Mouse (Mus musculus): ENCODE data around the gene Cd59a.
A peak's percentile ranks its signal among the peaks of the same experiment; 100 is the strongest.
"Not testable (repeated sequence)": the region's sequence is repeated elsewhere in the genome, so short reads cannot be mapped to it uniquely, and the experiment has no call there.

The Cd59a gene

DNA sequence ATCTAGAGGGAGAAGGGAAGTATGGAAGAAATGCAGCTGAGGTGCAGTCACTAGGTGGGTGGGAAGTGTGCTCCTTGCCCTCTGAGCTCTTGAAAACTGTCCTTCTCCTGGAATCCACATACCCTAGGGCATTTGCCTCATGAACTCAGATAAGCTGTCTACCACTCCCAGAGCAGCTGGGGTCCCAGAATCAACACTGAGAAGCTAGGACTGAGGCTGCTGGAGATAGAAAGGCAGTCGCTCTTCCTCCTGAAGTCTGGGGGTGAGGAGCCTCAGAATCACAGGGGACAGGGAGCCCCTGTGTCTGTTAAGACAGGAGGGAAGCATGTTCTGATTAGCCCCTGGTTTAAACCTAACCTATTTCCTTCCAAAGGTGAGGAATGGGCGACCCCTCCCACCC is 13.9 kb downstream of the Cd59a start:
- DNase-seq: no peak

DNA sequence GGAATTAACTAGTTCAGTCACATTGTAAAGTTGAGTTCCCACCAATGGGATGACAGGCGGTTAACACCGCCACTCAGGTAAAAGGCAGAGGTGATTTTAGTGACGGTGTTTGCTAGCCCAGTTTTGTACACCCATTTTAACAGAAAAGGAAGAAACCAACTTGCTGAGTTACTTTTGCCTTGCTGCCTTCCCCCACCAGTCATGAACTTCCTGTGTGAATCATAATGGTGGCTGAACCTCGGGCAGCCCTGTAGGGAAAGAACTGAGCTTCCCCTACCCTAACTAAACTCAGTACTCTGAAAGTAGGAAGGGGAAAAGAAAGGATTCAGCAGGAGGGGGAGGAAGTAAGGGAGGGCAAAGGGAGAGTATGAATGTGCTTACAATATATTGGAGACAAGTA is 14.4 kb downstream of the Cd59a start:
- DNase-seq: no peak

DNA sequence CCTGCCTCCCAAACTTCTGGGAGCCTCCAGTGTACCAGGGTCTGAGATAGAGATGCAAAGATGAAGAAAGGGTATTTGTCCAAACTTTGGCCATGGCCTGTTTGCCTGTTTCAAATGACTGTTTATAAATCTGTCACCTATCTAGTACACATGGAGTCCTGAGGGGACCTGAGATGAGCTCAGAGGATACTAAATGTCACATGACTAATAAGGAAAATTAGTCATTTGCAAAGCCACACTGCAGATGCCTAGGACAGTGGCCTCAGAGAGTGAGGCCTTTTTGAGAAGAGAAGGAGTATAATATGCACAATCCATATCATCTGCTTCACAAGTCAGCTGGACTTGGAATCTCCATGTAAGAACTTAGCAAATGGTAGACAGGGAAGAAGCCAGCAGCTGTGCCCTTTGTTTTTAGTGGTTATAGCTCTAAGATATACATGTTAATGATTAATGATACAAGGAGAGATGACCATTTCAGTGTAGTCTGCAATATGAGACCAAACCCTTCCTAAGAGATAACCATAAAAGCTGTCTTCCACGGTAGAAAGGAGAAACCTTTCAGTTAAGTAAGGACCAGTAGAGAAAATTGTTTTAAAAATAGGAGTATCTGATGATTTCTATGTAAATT is 15.7 kb downstream of the Cd59a start:
- not testable (repeated sequence) for DNase-seq

- DNase-seq: not testable (repeated sequence)
These were observed 18.0 kb downstream of the Cd59a start for GRCm38 (mm10) chr2:104113563-104113962.

GRCm38 (mm10) chr2:104114898-104115297 is 19.3 kb downstream of the Cd59a start:
- no peak for DNase-seq

DNA sequence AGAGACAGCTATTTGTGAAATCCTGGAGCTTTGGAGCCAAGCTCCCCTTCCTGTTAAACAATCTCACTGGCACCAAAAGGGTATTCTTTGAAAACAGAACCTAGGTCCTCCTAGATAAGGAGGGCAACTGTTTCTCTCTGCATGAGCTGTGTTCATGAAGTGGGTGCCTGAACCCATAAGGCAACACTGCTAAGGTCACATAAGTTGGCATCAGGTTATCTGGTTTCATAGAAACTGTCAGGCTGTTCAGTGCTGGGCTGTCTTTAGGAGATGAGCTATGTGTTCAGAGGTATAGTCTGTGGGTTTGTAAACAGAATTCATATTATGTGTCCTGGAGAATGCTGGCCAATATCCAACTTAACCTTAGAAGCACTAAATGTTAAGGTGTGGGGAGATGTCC is 21.6 kb downstream of the Cd59a start:
- DNase-seq: not testable (repeated sequence)

GRCm38 (mm10) chr2:104119097-104119496 is 23.5 kb downstream of the Cd59a start:
- no peak for DNase-seq

DNA sequence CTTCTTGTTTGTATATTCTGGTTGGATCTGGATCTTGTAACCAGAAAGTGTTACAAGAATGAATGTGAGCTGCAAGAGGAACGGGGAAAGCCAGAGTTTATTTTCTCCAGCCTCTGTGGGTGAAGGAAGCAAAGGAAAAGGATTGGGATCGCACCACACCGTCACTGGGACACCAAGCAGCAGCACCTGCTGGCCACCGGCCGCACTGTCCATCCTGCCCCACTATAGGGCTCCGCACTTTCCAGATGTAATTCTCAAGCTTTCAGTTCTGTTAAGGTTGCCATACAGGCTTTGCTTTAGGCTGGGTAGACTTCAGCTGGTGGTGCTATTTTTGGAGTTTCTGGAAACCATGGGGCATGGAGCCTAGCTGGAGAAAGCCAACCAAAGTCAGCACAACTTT is 24.7 kb downstream of the Cd59a start:
- no peak for DNase-seq

GRCm38 (mm10) chr2:104121681-104122504 is 26.3 kb downstream of the Cd59a start:
- DNase-seq: no peak

DNA sequence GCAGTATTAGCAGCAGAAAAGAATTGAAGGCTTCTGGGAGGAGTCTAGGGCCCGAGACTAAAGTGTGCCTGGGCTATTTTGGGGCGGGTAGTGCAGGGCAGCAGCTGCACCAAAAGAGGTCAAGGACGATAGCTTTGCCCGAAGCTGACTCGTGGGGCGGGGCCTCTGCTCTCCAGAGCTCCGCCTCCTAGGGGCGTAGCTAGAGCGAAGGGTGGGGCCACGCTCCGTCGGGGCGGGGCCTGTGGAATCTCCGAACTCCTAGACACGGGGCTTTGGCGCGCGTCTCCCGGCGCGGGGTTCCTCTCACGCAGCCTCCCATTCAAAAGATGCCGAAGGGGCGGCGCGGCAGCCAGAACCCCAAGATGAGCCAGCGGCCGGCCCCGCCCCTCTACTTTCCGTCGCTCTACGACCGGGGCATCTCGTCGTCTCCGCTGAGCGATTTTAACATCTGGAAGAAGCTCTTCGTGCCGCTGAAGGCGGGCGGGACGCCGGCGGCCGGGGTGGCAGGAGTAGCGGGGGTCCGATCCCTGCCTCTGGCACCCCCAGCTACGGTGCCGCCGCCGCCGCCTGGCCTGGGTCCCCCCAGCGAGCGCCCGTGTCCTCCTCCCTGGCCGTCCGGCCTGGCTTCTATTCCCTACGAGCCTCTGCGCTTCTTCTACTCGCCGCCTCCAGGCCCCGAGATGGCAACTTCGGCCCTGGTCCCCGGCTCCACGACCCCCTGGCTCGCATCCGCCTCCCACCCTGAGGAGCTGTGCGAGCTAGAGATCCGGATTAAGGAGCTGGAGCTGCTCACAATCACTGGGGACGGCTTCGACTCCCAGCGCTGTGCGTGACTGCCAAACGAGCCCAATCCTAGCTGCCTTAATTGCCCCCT is 27.1 kb downstream of the Cd59a start, which contains the start of gene A930018P22Rik:
TSS of gene A930018P22Rik (plus strand) at position 265 of the 874 bp plus-strand sequence.
- peak; percentile 84 to 85 for DNase-seq

- no peak for DNase-seq
These were observed 27.9 kb downstream of the Cd59a start for GRCm38 (mm10) chr2:104123540-104123939.

GRCm38 (mm10) chr2:104124071-104124470 is 28.5 kb downstream of the Cd59a start:
- DNase-seq: no peak

DNA sequence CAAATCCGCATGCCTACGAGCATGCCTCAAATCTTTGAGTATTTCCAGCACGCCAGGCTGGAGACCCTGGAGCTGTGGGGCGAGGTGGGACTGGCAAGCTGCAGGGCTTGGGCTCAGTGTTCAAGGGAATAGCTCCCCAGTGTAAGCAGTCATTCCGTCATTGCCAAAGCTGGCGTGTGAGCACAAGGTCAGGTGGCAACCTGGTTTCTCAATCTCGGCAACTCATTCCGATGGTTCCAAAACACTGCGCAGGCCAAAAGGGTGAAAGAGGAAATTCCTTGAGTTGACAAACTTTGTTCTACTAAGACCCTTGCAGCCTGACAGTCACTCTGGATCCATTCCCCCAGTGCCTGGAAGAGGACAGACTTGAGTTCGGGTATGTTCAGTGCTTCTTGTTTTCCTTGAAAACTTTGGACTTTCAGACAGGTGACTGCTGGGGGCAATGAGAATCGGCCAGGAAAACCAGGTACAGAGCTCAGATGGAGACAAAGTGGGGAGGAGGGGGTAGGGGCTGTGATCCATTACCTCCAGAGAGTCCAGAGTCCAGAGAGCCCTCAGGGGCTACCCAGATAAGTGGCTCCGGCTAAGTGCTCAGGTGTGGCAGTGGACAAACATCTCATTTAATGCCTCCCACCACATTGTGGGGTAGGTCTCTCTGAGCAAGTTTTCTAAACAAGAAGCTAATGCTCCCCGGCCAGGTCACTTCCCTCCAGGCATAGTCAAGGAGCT is 33.4 kb downstream of the Cd59a start:
- no peak for DNase-seq

- DNase-seq: no peak
These were observed 34.6 kb downstream of the Cd59a start for GRCm38 (mm10) chr2:104130165-104130564.

DNA sequence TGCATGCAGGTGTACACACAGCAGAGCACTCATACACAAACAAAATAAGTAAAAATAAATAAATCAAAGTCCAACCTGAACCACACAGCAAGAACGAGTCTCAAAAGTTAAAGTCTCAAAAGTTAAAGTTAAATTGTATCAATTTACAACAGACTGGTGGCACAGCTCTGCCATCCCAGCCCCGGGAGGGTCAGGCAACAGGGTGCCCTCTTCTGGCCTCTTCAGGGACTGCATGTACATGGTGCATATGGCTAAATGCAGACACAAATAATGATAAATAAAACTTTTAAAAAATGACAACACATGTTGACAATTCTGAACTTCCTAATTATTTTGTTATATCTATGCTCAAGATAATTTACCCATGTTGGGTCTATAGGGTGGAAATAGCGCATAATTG is 35.4 kb downstream of the Cd59a start:
- peak; percentile 47 to 56 for DNase-seq

GRCm38 (mm10) chr2:104132266-104132859 is 36.8 kb downstream of the Cd59a start:
- no peak for DNase-seq

- no peak for DNase-seq
These were observed 37.6 kb downstream of the Cd59a start for GRCm38 (mm10) chr2:104133042-104133810.

GRCm38 (mm10) chr2:104134150-104135056 is 38.8 kb downstream of the Cd59a start:
- peak; percentile 43 to 44 for DNase-seq

DNA sequence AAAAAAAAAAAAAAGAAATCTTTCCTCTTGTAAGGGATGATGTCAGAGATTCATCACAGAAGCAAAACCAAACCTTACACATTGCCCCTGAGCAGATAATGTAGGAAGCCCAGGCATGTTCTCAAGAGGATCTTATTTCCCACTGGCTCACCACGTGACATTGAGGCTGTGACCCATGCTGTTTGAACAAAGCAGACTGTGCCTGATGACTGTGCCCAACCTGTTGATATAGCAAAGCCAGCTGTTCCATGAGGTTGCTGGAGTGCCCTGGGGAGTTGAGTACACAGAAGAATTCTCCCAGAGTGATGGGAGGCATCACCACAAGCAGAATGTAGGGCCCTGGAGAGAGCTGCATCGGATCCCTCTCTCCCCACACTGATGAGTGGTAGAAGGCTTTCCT is 40.3 kb downstream of the Cd59a start:
- DNase-seq: no peak

DNA sequence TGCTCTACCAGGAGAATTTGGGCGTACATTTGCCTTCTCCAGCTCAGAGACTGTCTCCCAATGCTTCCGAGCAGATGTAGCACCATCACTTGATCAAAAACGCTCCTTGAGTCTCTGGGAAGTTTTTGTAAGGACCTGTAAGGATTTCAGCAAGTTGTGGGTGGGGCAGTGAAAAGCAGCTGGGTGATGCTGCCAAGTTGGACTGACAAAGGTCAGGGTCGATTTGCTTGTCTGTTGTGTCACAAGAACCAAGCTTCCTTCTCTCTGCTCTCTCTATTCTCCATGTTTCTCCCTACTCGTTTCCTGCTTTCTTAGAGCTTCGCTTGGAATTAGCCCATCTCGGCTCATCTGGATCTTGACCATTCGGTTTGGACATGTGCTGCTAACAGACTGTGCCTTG is 46.5 kb downstream of the Cd59a start:
- DNase-seq: no peak
